Comparison of ENCODE assay signal across 8 mouse cellular contexts in genomic region chrX:73570871-73571270, GRCm38 (mm10).
DNase-seq lines count a peak whose midpoint lies in the region; ATAC-seq and TF ChIP-seq lines count a peak whose summit lies in the region.

No protein-coding gene starts in this region.

- peak; percentile 83 for TF ChIP-seq CTCF in liver, postnatal 0 days (IDR thresholded peaks at IDR 0.05; ENCODE audit: low read depth)

- DNase-seq in ovary, postnatal 10 days (ENCODE audit: low spot score) = peak; percentile 5
- DNase-seq in ovary, adult 18-20 months (ENCODE audit: low spot score) = no peak
- DNase-seq in kidney, postnatal 10 days = peak; percentile 79
- DNase-seq in liver, postnatal 0 days = peak; percentile 70
- peak; percentile 75 for DNase-seq in retina, embryonic 14.5 days (ENCODE audit: low spot score)
- DNase-seq in thymus, postnatal 36 days = peak; percentile 66 to 69

- WGBS in forebrain, embryonic 15.5 days = 23% methylated on average over 6 of the region's 6 CpGs
- 21% methylated on average over 6 of the region's 6 CpGs for WGBS in liver, postnatal 0 days (ENCODE audit: insufficient replicate concordance)

- TF ChIP-seq EP300 in liver, postnatal 0 days (IDR thresholded peaks at IDR 0.05; ENCODE audit: low read depth) = no peak

- no peaks in the 10 kb centered on the region for H3K36me3 ChIP-seq in forebrain, embryonic 15.5 days
- H3K36me3 ChIP-seq in liver, postnatal 0 days (replicated peaks; ENCODE audit: insufficient read depth, low read length) = no peaks in the 10 kb centered on the region

- no peak overlapping the region for H3K27ac ChIP-seq in forebrain, embryonic 15.5 days (replicated peaks)
- no peak overlapping the region for H3K27ac ChIP-seq in liver, postnatal 0 days (ENCODE audit: low read depth)

- H3K4me1 ChIP-seq in forebrain, embryonic 15.5 days = no peaks in the 10 kb centered on the region
- 0 out of 2 replicates have a peak, but pooled peaks cover 2% of the 10 kb centered on the region for H3K4me1 ChIP-seq in liver, postnatal 0 days (ENCODE audit: insufficient read depth)

- H3K9ac ChIP-seq in forebrain, embryonic 15.5 days (replicated peaks) = no peak overlapping the region
- no peak overlapping the region for H3K9ac ChIP-seq in liver, postnatal 0 days (replicated peaks)

- H3K27me3 ChIP-seq in forebrain, embryonic 15.5 days = no peaks in the 10 kb centered on the region
- H3K27me3 ChIP-seq in liver, postnatal 0 days (ENCODE audit: insufficient read depth, low read length) = no peaks in the 10 kb centered on the region

- H3K9me3 ChIP-seq in forebrain, embryonic 15.5 days = no peaks in the 10 kb centered on the region
- H3K9me3 ChIP-seq in liver, postnatal 0 days (ENCODE audit: low read length) = no peaks in the 10 kb centered on the region

- no peak overlapping the region for H3K4me3 ChIP-seq in forebrain, embryonic 15.5 days
- no peak overlapping the region for H3K4me3 ChIP-seq in liver, postnatal 0 days (ENCODE audit: low read depth, low read length)

- no peak overlapping the region for H3K4me2 ChIP-seq in forebrain, embryonic 15.5 days (replicated peaks)
- H3K4me2 ChIP-seq in liver, postnatal 0 days (ENCODE audit: low read depth, low read length) = no peak overlapping the region

- ATAC-seq in cerebellum, adult (ENCODE audit: insufficient number of reproducible peaks, low FRiP score, low TSS enrichment) = 0 out of 2 replicates have a peak, but pooled peaks have one; percentile 13
- ATAC-seq in forebrain, embryonic 15.5 days (replicated peaks) = peak; percentile 66
- ATAC-seq in liver, postnatal 0 days = no peak
